Mouse (Mus musculus): Measurements from ENCODE around the gene Epc2.
"Not testable (repeated sequence)": the region's sequence is repeated elsewhere in the genome, so short reads cannot be mapped to it uniquely, and the experiment has no call there.

Gene Epc2

DNA sequence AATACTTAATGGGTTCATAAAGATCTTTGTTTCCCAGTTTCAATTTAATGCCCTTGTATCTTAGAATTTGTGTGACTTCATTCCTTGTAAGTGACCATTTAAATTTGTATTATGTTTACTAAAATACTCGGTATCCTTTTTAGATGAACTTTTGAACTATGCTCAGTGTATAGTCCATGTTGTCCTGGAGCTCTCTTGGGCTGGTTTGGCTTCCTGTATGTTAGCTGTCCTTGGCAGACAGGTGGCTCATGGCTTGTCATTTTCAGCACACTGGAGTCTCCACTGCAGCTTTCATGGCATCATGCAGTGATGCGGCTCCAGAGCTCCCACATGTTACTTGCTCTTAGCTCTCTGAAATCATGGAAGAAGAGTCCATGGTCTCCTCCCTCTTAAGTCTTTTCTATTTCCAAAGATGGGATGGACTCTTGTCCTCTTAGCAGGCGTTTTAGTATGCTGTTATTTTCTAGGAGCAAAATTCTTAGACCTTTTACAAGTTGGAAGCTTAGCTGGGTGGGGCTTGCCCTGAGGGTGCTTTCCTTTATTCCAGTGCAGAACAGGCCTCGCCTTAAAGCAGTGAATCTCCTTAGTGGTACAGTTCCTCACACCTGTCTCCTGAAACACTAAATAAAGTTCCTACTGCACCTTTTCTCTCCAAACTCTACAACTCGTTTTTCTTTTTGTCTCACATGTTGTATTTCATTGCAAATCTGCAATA lies 20.5 kb downstream of the Epc2 start:
- DNase-seq (ENCODE audit: low read depth): no peak

DNA sequence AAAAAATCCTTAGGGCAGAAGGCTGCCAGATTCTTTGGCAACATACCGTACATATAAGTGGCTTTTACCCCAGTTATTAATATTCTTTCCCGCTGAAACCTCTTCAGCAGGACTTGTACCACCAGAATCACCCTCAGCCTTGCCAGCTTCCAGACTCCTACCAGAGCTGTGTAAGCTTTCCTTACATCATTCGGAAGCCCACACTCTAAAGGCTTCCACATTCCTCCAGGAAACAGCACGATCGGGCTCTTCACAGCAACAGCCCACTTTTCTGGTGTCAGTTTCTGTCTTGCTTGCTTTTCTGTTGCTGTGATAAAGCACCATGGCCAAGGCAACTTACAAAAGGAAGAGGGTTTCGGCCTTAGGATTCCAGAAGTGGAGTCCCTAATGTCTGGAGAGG lies 21.2 kb downstream of the Epc2 start:
- DNase-seq (ENCODE audit: low read depth): no peak

DNA sequence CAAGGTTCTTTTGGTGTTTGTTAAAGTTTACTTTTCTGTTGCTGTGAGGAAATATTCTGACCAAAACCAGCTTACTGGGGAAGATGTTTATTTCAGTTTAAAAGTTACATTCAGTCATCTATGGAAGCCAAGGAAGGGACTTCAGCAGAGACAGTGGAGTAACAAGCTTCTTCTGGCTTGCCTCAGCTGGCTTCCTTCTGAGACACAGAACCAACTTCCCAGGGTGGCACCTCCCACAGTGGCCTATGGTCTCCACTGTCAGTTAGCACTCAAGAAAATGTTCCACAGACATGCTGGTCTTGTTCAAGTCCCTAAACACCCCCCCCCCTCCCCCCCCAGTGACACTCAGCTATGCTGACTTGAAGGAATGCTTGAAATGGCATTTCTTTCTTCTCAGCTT lies 30.9 kb downstream of the Epc2 start:
- DNase-seq (ENCODE audit: low read depth): no peak

DNA sequence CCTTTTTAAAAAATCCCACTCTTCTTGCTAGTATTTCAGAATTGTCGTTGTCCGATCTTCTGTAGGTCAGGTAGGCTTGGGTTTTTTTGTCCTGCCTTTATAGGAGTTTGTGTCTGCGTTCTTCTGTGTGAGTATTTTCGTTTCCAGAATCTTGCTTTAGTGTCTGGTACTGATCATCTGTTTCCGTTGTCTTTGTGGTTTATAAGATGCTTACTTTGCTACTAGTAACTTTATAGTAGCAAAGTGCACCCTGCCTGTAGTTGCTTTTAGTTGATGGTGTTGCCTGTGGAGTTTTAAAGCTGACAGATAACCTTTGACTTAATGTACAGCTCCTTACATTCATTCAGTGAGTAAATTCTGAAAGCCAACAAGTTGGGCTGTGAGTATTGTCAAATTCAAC lies 32.1 kb downstream of the Epc2 start:
- no peak for DNase-seq (ENCODE audit: low read depth)

DNA sequence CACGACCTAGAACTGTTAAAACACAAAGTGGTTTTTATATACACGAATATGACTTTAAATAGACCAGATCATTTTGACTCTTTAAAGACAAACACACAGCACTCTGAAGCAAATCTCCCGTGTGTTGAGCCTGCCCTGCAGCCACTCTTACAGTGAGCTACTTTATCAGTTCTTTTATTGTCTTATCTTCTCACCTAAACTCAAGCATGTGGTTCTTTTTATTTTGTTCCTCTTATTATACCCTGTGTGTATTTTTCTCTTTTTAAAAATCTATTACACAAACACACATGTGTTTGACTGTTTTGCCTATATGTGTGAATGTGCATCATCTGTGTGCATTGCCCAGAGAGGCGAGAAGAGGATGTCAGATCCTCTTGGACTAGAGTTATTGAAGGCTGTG lies 50.1 kb downstream of the Epc2 start:
- no peak for DNase-seq (ENCODE audit: low read depth)

DNA sequence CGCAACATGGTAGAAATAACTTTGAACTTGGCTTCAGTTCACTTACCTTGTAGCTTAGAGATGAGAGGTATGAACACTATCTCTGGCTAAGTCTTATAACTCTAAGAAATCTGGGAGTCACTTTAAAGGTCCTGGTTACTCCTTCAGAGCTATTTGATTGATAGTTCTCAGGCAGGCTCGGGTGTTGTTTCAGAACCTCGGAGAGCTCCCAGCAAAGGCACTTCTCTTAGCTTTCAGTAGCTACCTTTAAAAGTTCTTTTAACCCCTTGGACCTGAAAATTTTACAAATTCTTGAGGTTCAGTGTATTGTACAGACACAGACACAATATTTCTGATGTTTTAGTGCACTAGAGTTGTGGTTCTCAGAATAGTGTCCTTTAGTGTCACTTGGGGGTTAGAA lies 52.3 kb downstream of the Epc2 start:
- peak; percentile 78 for DNase-seq (ENCODE audit: low read depth)

DNA sequence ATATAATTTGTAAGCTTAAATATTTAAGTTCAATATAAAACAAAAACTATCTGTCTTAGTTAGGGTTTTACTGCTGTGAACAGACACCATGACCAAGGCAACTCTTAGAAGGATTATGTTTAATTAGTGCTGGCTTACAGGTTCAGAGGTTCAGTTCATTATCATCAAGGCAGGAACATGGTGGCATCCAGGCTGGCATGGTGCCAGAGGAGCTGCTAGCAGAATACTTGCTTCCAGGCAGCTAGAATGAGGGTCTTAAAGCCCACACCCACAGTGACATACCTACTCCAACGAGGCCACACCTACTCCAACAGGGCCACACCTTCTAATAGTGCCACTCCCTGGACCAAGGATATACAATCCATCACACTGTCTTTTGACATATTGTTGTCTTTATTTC lies 53.9 kb downstream of the Epc2 start:
- not testable (repeated sequence) for DNase-seq (ENCODE audit: low read depth)

DNA sequence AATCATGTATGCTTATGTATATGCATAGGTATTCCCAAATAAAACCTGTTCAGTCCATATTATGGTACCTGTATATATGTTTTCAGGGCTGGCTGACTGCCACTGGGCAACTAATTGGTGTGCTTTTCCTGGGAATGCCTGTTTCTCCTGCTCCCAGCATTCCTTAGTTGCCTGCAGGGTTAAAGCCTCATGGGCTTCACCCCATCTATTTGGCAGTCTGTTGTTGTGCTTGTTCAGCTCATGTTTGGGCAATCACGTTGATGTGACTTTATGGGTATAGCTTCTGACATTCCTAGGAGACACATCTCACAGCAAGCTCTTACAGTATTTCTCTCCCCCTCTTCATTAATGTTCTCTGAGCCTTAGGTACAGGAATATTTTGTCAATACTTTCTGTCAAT lies 59.5 kb downstream of the Epc2 start:
- no peak for DNase-seq (ENCODE audit: low read depth)

DNA sequence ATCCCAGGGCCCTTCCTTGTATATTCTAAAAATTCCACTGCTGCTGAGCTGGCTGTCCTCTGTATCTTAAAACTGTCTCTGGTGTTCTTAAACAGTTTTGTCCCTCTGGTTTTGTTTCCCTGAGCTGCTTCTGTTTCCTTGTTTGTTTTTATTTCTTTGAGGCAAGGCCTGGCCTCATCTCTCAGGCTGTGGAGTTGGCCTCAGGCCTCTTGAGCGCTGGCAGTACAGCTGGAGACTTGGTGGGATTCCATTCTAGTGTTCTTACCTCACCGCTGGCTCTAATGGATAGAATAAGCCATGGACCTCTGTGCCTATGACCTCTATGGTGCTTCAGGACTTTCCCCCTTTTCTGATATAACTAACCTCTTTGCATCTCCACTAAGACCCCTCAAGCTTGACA lies 64.7 kb downstream of the Epc2 start:
- DNase-seq (ENCODE audit: low read depth): no peak

DNA sequence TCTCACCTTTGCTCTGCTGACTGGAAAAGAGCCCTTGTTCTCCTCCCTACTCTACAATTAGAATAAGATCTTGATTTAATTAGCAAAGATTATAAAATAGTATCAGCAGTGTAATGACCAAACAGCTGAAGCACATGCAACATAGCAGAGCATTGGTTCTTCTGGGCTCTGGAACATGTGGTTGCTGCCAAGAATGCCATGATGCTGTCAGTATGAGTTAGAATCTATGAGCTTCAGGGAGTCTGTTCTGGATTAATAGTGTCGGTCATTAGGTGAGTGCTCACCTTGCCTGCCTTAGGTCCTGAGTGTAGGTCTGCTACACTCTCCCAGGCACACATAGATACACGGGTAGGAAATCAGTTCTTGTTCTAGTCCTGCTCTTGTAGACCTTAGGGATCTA lies 69.1 kb downstream of the Epc2 start:
- DNase-seq (ENCODE audit: low read depth): no peak

DNA sequence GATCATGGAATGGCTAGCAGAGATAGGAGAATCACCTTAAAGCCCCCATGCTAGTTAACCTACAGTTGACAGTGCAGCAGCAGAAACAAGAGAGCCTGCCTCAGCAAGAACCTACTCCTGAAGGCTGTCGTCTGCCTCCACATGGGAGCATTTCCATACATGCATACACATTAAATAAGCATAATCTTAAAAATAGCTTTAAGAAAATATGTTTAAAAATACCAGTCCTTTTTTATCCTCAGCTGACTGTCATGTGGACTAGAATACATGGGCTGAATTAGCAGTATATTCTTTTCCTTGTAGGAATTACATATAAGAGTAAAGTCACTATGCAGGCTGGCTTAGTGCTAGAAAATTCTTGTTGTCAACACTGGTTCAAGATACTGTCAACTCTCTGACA lies 69.7 kb downstream of the Epc2 start:
- no peak for DNase-seq (ENCODE audit: low read depth)

DNA sequence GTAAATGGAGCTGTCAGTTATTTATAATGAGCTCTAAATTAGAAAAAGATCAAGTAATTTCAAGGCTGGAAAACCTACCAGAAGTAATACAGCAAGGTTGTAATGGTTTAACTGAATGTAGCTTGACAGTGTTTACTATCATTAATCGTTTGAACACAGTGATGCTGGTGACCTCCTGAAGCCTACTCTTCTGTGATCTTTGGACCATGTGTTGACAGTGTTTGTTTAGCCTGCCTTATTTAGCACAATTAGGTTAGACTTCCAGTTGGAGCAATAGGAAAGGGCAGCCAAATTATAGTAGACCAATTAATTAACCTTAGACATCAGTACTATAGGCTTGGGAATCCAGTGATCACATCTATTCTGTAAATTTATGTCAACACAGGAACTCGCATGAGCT lies 70.3 kb downstream of the Epc2 start:
- no peak for DNase-seq (ENCODE audit: low read depth)

DNA sequence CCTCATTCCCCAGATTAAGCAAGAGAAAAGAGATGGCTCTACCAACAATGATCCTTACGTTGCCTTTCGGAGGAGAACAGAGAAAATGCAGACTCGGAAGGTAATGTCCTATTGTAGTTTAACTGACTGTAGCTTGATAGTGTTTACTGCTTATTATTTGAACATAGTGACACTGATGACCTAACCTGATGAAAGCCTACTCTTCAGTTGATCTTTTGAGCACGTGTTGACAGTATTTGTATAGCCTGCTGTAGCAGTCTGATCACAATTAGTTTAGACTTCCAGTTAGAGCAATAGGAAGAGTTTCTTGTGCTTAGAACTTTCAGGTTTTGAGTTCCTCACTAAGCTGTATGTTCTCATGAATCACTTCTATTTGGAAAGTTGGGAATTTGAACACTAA lies 71.3 kb downstream of the Epc2 start:
- DNase-seq (ENCODE audit: low read depth): no peak

DNA sequence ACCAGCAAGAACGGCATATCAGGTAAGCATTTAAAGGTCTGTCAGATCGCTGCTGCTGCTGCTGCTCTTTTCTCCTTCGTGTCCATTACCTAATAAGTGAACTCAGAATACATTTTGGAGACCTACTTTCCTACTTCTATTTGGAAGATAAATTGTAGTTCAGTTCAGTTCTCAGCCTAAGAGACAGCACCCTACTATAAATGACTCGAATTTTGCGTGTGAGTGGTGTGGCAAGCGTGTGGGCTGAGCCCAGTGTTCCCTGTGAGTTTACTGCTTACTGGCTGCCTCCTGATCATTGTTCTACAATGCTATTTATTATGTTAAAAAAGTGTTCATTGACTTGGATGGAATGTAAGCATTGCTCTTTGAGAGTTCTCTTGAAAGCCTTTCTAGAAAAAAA lies 85.9 kb downstream of the Epc2 start:
- DNase-seq (ENCODE audit: low read depth): no peak

DNA sequence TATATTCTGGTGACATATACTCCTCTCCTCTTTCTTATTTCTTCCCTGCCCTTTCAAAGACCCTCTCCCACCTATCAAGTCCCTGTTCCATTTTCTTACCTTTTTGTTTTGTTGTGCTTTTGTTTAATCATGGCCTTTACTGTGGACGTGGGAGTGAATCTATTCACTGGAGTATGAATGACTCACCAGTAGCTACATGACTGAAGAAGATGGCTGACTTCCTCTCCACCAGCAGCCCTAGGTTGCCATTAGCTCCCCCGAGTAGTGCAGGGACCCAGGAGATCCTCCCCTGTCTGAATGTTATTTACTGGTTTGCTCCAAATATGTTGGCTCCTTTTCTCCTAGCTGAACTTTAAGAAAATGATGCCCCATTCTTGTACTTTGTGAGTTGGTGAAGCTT lies 86.8 kb downstream of the Epc2 start:
- DNase-seq (ENCODE audit: low read depth): no peak

DNA sequence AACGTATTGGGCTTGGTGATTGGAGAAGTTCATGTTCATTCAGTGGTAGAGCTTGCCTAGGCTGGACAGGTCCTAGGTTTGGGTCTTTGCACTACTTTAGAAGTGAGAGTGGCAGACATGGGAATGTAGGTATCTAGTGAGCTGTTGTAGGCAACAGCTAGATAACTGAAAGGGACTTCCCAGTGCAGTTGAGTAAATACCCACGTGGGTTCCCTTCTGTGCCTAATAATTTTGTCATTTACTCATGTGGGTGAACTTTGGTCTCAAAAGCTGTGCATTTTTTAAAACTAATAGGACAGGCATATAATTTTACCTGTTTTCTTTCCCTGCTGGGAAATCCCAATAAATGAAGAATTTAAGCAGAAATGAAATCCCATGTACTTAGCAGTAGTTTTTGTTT lies 88.5 kb downstream of the Epc2 start:
- DNase-seq (ENCODE audit: low read depth): no peak

DNA sequence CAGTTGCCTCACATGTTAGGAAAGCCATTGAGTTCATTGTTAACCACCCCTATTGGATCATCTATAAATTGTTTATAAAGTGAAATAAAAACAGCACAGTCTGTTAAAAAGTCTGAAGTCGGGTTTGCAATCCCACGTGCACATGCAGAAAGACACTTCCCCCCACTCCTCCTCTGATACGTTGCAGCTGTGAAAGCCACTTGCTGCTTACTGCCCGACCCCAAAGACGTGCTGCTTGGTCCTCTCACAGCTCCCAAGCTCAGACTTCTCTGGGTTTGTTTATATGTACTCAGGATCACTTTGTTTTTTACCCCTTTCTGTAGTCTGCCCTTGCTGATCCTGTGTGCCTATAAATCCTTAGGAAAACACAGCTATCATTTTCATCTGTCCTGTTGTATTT lies 96.5 kb downstream of the Epc2 start:
- DNase-seq (ENCODE audit: low read depth): no peak

DNA sequence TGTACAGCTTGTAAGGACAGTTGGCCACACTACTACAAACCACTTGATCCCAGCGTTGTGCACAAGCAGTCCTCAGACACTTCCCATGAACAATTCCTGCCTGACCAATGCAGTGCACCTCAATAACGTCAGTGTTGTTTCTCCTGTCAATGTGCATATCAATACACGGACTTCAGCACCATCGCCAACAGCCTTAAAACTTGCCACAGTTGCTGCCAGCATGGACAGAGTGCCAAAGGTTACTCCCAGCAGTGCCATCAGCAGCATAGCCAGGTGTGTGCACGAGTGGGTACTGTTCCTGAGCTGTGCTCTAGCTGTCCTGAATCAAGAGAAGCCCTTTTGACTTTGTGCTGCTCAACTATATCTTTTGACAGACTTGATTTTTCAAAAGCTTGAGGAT lies 97.2 kb downstream of the Epc2 start:
- DNase-seq (ENCODE audit: low read depth): no peak

DNA sequence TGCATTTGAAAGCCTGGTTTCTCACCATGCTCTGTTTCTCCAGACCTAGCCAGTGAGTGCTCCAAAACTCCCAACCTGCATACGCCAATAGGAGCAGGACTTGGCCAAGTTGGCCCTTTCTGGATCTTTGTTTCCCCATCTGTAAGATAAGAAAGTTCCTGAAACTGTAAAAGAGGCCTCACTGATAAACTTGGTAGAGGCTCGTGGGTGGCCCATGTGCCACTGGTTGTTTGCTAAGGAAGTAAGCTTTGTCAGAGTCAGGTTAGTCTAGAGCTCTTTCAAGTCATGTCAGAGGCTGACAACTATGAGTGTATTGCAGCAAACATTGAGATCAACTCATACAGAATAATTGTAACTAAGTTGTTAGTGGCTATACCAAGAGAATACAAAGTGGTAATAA lies 101.8 kb downstream of the Epc2 start:
- no peak for DNase-seq (ENCODE audit: low read depth)

DNA sequence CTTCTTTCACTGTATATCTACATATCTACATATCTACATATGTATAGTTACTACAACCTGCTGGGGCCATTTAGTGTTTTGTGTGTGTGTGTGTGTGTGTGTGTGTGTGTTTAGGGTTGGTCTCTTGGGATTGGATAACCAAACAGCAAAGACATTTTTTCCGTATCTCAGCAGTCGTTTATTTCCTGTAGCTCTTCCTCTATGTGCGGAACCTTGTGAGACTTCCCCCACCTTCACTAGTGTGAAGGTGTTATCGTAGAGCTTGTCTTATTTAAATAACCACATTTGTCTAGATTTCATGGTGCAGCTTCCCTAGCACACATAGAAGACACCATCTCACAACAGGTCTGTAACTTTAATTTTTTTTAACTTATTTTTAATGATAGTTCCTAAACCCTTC lies 106.1 kb downstream of the Epc2 start:
- DNase-seq (ENCODE audit: low read depth): no peak

DNA sequence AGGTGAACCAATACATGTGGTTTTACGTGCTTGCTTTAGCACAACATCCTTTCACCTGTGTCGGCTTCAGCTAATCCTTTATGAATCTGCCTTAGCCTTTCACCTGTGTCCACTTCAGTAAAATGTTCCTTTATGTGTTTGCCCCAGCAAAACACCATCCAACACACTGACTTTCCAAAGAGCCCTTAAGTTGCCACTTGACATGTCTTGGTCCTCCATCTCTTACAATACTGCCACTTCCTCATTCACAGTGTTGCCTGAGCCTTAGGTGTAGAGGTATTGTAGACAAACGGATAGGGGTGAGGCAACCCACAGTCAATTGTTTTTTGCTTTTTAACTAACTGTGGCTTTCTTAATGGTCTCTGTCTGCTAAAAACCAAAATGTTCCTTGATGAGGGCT lies 107.1 kb downstream of the Epc2 start:
- DNase-seq (ENCODE audit: low read depth): no peak

DNA sequence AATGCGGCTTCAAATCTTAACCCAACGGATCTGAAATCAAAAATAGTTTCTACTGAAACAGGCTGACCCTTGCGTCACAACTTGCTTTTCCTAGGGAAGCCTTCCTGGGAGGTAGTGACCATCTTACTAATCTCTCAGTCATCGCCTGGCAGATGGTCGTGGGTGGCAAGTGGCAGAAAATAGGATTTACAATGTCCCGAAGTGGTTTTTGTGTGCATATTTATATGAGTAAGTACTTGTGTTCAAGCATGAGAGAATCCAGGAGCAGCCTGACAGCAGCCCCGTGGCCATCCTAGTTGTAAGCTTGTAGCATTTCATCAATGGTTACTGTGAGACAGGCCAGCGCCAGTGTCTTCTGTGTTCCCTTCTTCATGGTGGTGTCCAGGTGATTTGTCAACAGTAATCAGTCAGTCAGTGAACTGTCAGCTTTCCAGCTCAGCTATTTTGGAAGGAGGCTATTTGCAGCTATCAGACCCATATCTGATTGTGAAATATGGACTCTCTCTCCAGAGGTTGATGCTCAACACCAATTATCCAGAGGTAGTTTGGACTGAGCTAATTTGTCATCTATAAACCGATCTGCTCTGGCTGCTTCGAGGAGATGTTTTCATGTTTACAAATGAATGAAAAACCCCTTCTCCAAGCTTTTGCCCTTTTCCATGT lies 111.5 kb downstream of the Epc2 start:
- DNase-seq (ENCODE audit: low read depth): no peak

DNA sequence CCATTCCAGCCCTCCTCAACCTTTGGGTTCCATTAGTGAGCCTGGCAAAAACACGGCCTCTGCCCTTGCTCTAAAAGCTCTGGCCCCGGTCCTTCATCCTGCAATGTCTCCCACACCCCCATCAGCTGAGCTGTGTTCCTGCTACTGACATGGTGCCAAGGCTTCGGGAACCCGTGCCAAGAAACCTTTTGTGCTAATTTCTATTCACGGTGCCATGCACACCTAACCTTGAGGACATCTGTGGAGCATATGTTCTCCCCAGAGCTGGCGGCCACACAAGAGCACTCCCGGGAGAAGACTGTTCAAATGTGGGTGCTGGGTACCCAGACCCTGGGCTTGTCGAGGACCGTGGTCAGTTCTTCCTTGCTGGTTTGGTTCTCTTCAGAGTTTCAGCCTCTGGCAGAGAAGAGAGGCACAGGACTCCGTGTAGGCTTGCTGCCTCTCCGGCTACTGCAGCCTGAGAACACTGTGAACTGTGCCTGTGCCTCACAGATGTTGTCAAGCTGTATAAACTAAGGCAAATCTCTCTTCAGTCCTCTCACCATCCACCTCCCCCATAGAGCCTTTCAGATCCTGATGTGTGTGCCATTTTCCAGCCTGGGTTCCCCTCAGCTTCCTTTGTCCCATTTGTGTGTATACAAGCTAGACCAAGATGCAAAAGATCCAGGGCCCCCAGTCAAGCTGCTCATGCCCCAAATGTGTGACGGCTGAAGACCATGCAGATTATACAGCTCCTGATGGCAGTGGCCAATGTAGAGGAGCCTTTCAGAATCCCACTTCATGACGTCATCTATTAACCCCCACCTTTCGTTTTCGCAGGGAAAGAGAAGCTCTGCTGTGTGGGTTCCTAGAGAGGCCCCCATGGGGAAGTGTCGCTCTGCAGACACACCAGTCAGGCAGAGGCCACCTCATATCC lies 118.8 kb downstream of the Epc2 start:
- no peak for DNase-seq (ENCODE audit: low read depth)
